Mouse (Mus musculus) spleen, postnatal 0 days (tissue): ENCODE data around the gene Rai2. TPM values are rescaled to one million over a fixed set of nuclear protein-coding genes. Genes with fewer than 3 reads are reported as not detected.

Experiments
- polyA plus RNA-seq: library from polyadenylated mRNA; unstranded; fragments of >200 nt; fragmentation: Nextera tagmentation; extraction: Ambion mirVana; gene quantifications from 2 replicates; pipeline ENCODE4 v1.2.1, GENCODE M21; 2015

Rai2 gene
- 1.3 and 1.8 TPM in 2 replicates for polyA plus RNA-seq

DNA sequence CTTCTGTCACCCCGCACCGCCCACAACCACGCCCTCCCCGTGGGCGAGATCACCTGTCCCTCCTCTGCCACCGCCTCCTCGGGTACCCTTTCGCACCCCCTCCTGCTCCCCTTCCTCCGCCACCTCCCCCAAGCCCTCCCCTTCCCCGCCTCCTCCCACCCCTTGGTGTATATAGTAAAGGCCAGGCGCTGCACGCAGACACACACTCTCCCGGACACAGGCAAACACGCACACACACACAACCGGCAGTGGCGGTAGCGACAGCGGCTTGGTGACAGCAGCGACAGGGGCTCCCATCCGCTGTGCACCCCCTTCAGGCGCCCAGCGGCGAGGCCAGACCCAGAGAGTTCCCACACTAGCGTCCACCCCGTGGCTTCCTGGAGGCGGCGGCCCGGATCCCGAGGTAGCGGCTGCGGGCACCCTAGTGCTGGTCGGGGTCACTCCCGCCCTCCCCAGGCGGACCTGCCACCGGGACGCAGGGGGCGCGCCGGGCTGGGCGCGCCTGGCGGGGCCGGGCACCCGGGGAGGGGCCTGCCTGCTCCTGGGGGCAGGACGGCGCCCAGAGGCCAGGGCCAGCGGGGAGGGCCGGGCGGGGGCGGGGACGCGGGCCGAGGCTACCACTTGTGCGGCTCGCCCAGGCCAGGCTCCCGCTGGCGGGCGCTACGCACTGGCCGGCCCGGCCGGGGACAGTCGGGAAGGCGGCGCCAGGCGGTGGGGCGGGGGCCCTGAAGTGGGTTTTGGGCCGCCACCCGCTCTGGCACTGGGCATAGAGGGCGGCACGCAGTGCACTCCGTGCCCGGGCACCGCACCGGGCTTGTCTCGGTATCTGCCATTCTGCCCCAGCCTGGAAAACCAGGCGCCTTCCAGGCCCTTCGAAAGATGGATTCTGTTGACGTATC lies at the start of gene Rai2:
Gene Rai2 (plus strand): TSS at position 205 of the 899 bp plus-strand sequence.

